Mouse (Mus musculus): ENCODE data around the gene Klk1b5. TPM values are rescaled to one million over a fixed set of nuclear protein-coding genes. Genes with fewer than 3 reads are reported as not detected.

Gene Klk1b5
- not detected in 4 replicates for total RNA-seq (2023)

GRCm38 (mm10) chr7:44215645-44216044, at the start of gene Klk1b5:
TSS of gene Klk1b5 (plus strand) at chr7:44215945.

GRCm38 (mm10) chr7:44187936-44188335, 27.8 kb upstream of the Klk1b5 start, which contains the start of gene Klk1b24:
TSS of gene Klk1b24 (plus strand) at chr7:44188236.

GRCm38 (mm10) chr7:44197891-44198290, 17.9 kb upstream of the Klk1b5 start, which contains the start of gene Klk1b3:
TSS of gene Klk1b3 (plus strand) at chr7:44198191.

GRCm38 (mm10) chr7:44207135-44207534, 8.6 kb upstream of the Klk1b5 start, which contains the start of gene Klk1b4:
TSS of gene Klk1b4 (plus strand) at chr7:44207435.

GRCm38 (mm10) chr7:44225076-44225475, 9.3 kb downstream of the Klk1b5 start, which contains the start of gene Klk1:
TSS of gene Klk1 (plus strand) at chr7:44225360.

GRCm38 (mm10) chr7:44235909-44236308, 20.2 kb downstream of the Klk1b5 start, which contains the start of gene Gm36864:
TSS of gene Gm36864 (plus strand) at chr7:44236177.

GRCm38 (mm10) chr7:44246055-44246983, 30.6 kb downstream of the Klk1b5 start, which contains the start of the genes 1700028J19Rik and 2410002F23Rik:
TSS of gene 1700028J19Rik (minus strand) at chr7:44246695.
TSS of gene 2410002F23Rik (plus strand) at chr7:44246722.

GRCm38 (mm10) chr7:44257278-44257677, 41.5 kb downstream of the Klk1b5 start, which contains the start of gene Acp4:
TSS of gene Acp4 (minus strand) at chr7:44257378.

GRCm38 (mm10) chr7:44261147-44261546, 45.4 kb downstream of the Klk1b5 start, which contains the start of gene Gm15517:
TSS of gene Gm15517 (plus strand) at chr7:44261447.

Other genes starting within 250 kb of the Klk1b5 start
- gene Klk1b1, start 249.2 kb upstream of the Klk1b5 start, total RNA-seq (2023), result not detected in 4 replicates
- not detected in 4 replicates for gene Klk1b9, start 239.9 kb upstream of the Klk1b5 start, total RNA-seq (2023)
- gene Klk1b11, start 220.1 kb upstream of the Klk1b5 start, total RNA-seq (2023), result not detected in 4 replicates
- gene Klk1b26, start 203.8 kb upstream of the Klk1b5 start, total RNA-seq (2023), result not detected in 4 replicates
- not detected in 4 replicates for gene Klk1b27, start 163.7 kb upstream of the Klk1b5 start, total RNA-seq (2023)
- not detected in 4 replicates for gene Klk1b21, start 113.6 kb upstream of the Klk1b5 start, total RNA-seq (2023)
- not detected in 4 replicates for gene Klk1b22, start 103.3 kb upstream of the Klk1b5 start, total RNA-seq (2023)
- gene Klk1b16, start 79.2 kb upstream of the Klk1b5 start, total RNA-seq (2023), result not detected in 4 replicates
- gene Klk1b24, start 27.7 kb upstream of the Klk1b5 start, total RNA-seq (2023), result not detected in 4 replicates
- gene Klk1b3, start 17.8 kb upstream of the Klk1b5 start, total RNA-seq (2023), result not detected in 4 replicates
- not detected in 4 replicates for gene Klk1b4, start 8.5 kb upstream of the Klk1b5 start, total RNA-seq (2023)
- gene Klk1, start 9.4 kb downstream of the Klk1b5 start, total RNA-seq (2023), result 0.63 TPM in 1 of 4 replicates, not detected in the others
- not detected in 4 replicates for gene Gm36864, start 20.2 kb downstream of the Klk1b5 start, total RNA-seq (2023)
- gene 1700028J19Rik, start 30.8 kb downstream of the Klk1b5 start, total RNA-seq (2023), result 0.81 to 2.1 TPM (median 1.7 TPM) in 4 replicates
- gene 2410002F23Rik, start 30.8 kb downstream of the Klk1b5 start, total RNA-seq (2023), result 172 to 193 TPM (median 186 TPM) in 4 replicates
- not detected in 4 replicates for gene Acp4, start 41.4 kb downstream of the Klk1b5 start, total RNA-seq (2023)
- gene Gm15517, start 45.5 kb downstream of the Klk1b5 start, total RNA-seq (2023), result not detected in 4 replicates
- 1.7 to 2.6 TPM (median 2.3 TPM) in 4 replicates for gene Clec11a, start 91.0 kb downstream of the Klk1b5 start, total RNA-seq (2023)
- gene Shank1, start 94.3 kb downstream of the Klk1b5 start, total RNA-seq (2023), result 37.6 to 51.0 TPM (median 41.9 TPM) in 4 replicates
- not detected in 4 replicates for gene Syt3, start 168.2 kb downstream of the Klk1b5 start, total RNA-seq (2023)
- gene 1700008O03Rik, start 169.9 kb downstream of the Klk1b5 start, total RNA-seq (2023), result not detected in 4 replicates
- gene Lrrc4b, start 213.1 kb downstream of the Klk1b5 start, total RNA-seq (2023), result not detected in 4 replicates
- not detected in 4 replicates for gene Aspdh, start 249.4 kb downstream of the Klk1b5 start, total RNA-seq (2023)